Mouse (Mus musculus) thymus, adult 2 months (tissue): ENCODE results near the gene Xpr1. TPM values are rescaled to one million over a fixed set of nuclear protein-coding genes. Genes with fewer than 3 reads are reported as not detected.

Source experiments
- DNase-seq: peaks from one replicate; pipeline ENCODE4 v3.0.0; 2021
- H3K27ac ChIP-seq: fragments of 200-500 bp; 2 replicates; pipeline ENCODE4 v1.5.1; 2012; ENCODE audit warnings: low read length, control low read depth; ENCODE audit not compliant: control insufficient read depth, insufficient read depth
- H3K27me3 ChIP-seq: fragments of 200-500 bp; 2 replicates; pipeline ENCODE4 v1.6.1; 2012; ENCODE audit warnings: mild to moderate bottlenecking, low read length, moderate library complexity, mixed read lengths; ENCODE audit not compliant: control insufficient read depth, insufficient read depth
- H3K36me3 ChIP-seq: fragments of 200-500 bp; 2 replicates; pipeline ENCODE4 v1.6.1; 2012; ENCODE audit warnings: mild to moderate bottlenecking, low read length, moderate library complexity; ENCODE audit not compliant: control insufficient read depth, insufficient read depth
- H3K4me1 ChIP-seq: fragments of 200-500 bp; replicated peaks from 2 replicates; pipeline ENCODE4 v1.6.1; 2012; ENCODE audit warnings: low read length; ENCODE audit not compliant: control insufficient read depth, insufficient read depth
- H3K4me3 ChIP-seq: fragments of 200-500 bp; 2 replicates; pipeline ENCODE4 v1.5.1; 2012; ENCODE audit warnings: mild to moderate bottlenecking, low read length, control low read depth, moderate library complexity; ENCODE audit not compliant: control insufficient read depth, insufficient read depth
- CTCF ChIP-seq: fragments of 200-500 bp; IDR thresholded peaks from 2 replicates; pipeline ENCODE4 v1.5.1; 2012; ENCODE audit warnings: mild to moderate bottlenecking, control low read depth, low read length, moderate library complexity, borderline replicate concordance; ENCODE audit not compliant: control insufficient read depth, poor library complexity, insufficient read depth; ENCODE audit errors: extremely low read depth
- POLR2A ChIP-seq: fragments of 200-500 bp; IDR thresholded peaks from 2 replicates; pipeline ENCODE4 v1.6.1; 2012; ENCODE audit warnings: mild to moderate bottlenecking, low read length, control low read depth, moderate library complexity; ENCODE audit not compliant: control insufficient read depth, poor library complexity, insufficient read depth; ENCODE audit errors: extremely low read depth
- WGBS: fragments of 180-500 bp; shearing (Covaris S2); methylation state at CpG from one replicate; pipeline ENCODE4 v1.1.7; 2018; 5-methylcytosine and 5-hydroxymethylcytosine counted together
- polyA plus RNA-seq: library from polyadenylated mRNA; depleted of rRNA; stranded (reverse); fragments of >200 nt; gene quantifications from 2 replicates; pipeline ENCODE4 v1.2.3, GENCODE M21; 2012

Xpr1 gene
- polyA plus RNA-seq, 1 experiment, result 14.7 TPM

- H3K4me1 ChIP-seq, result no peaks in the 10 kb centered on the region
- no peak for DNase-seq
- 95% methylated on average over 2 of the region's 2 CpGs for WGBS
- H3K27ac ChIP-seq, result no peak overlapping the region
- 0 out of 2 replicates have a peak, but pooled peaks cover 2% of the 10 kb centered on the region for H3K36me3 ChIP-seq
- TF ChIP-seq CTCF, result no peak
- no peak for TF ChIP-seq POLR2A
- H3K4me3 ChIP-seq, result no peak overlapping the region
- H3K27me3 ChIP-seq, result no peaks in the 10 kb centered on the region
Observed at GRCm38 (mm10) chr1:155297203-155297602, 120.0 kb downstream of the Xpr1 start.

GRCm38 (mm10) chr1:155293446-155293845, 123.8 kb downstream of the Xpr1 start:
- WGBS, result 46% methylated on average over 3 of the region's 3 CpGs
- DNase-seq, result peak; percentile 40
- no peaks in the 10 kb centered on the region for H3K4me1 ChIP-seq
- no peak overlapping the region for H3K4me3 ChIP-seq
- no peak overlapping the region for H3K27ac ChIP-seq
- no peaks in the 10 kb centered on the region for H3K27me3 ChIP-seq
- TF ChIP-seq POLR2A (no peak), CTCF (no peak)
- peaks cover 22% of the 10 kb centered on the region for H3K36me3 ChIP-seq

GRCm38 (mm10) chr1:155289411-155289810, 127.8 kb downstream of the Xpr1 start:
- Histone ChIP-seq H3K27ac (no peak overlapping the region), H3K27me3 (no peaks in the 10 kb centered on the region), H3K4me1 (no peaks in the 10 kb centered on the region), H3K4me3 (no peak overlapping the region), H3K36me3 (peaks cover 33% of the 10 kb centered on the region)
- DNase-seq, result no peak
- 93% methylated on average over 1 of the region's 1 CpGs for WGBS
- no peak for TF ChIP-seq POLR2A
- no peak for TF ChIP-seq CTCF

GRCm38 (mm10) chr1:155288033-155288432, 129.2 kb downstream of the Xpr1 start:
- Histone ChIP-seq H3K27me3 (no peaks in the 10 kb centered on the region), H3K4me1 (no peaks in the 10 kb centered on the region), H3K4me3 (no peak overlapping the region), H3K27ac (no peak overlapping the region), H3K36me3 (peaks cover 34% of the 10 kb centered on the region)
- 97% methylated on average over 3 of the region's 3 CpGs for WGBS
- TF ChIP-seq POLR2A (no peak), CTCF (no peak)
- DNase-seq, result no peak

GRCm38 (mm10) chr1:155283808-155284207, 133.4 kb downstream of the Xpr1 start:
- Histone ChIP-seq H3K4me3 (no peak overlapping the region), H3K4me1 (no peaks in the 10 kb centered on the region), H3K36me3 (peaks cover 24% of the 10 kb centered on the region), H3K27me3 (no peaks in the 10 kb centered on the region), H3K27ac (no peak overlapping the region)
- no peak for DNase-seq
- WGBS, result 58% methylated on average over 7 of the region's 7 CpGs
- TF ChIP-seq CTCF (no peak), POLR2A (no peak)

- peaks cover 10% of the 10 kb centered on the region for H3K36me3 ChIP-seq
- DNase-seq, result peak; percentile 63
- 76% methylated on average over 18 of the region's 18 CpGs for WGBS
- TF ChIP-seq POLR2A (no peak), CTCF (peak; percentile 59; the same call in 1 of the 2 replicates)
- no peak overlapping the region for H3K27ac ChIP-seq
- no peak overlapping the region for H3K4me3 ChIP-seq
- no peaks in the 10 kb centered on the region for H3K27me3 ChIP-seq
- H3K4me1 ChIP-seq, result no peaks in the 10 kb centered on the region
Observed at GRCm38 (mm10) chr1:155281003-155281793, 136.0 kb downstream of the Xpr1 start.

- DNase-seq, result no peak
- Histone ChIP-seq H3K36me3 (peaks cover 10% of the 10 kb centered on the region), H3K27ac (no peak overlapping the region), H3K4me3 (no peak overlapping the region), H3K27me3 (no peaks in the 10 kb centered on the region), H3K4me1 (no peaks in the 10 kb centered on the region)
- 96% methylated on average over 10 of the region's 10 CpGs for WGBS
- TF ChIP-seq CTCF (no peak), POLR2A (no peak)
Observed at GRCm38 (mm10) chr1:155280306-155280705, 136.9 kb downstream of the Xpr1 start.
